12 mouse cellular contexts compared by ENCODE assay signal in genomic region chr2:17364971-17365548, GRCm38 (mm10).
DNase-seq lines count a peak whose midpoint lies in the region; ATAC-seq and TF ChIP-seq lines count a peak whose summit lies in the region.
"Had no signal": no experiment of that assay in that cellular context is flagged by ENCODE, and none has a peak within 500 bp of the region (broad histone marks: within the 10 kb centered on the region; RNA-seq: fewer than 3 reads in every experiment).

No protein-coding gene starts in this region.

- no peak overlapping the region for H3K4me3 ChIP-seq in kidney, postnatal 0 days (replicated peaks; ENCODE audit: low read depth, low read length)
- H3K4me3 ChIP-seq in MEL (ENCODE audit: control insufficient read depth in 1 of 2, insufficient read depth in 1 of 2, low read depth in 2 of 2, low read length in 2 of 2): peak overlapping the region; percentile 2 to 27
- no peak overlapping the region for H3K4me3 ChIP-seq in liver, embryonic 14.5 days (ENCODE audit: insufficient read depth in 1 of 2, low read depth in 2 of 2, low read length in 2 of 2)
- no peak overlapping the region for H3K4me3 ChIP-seq in midbrain, embryonic 15.5 days
- H3K4me3 ChIP-seq: intestine, embryonic 15.5 days; myocyte had no signal

- H3K27ac ChIP-seq in kidney, postnatal 0 days: peak overlapping the region; percentile 52; the same call in 1 of the 2 replicates
- peak overlapping the region; percentile 99 for H3K27ac ChIP-seq in MEL (ENCODE audit: control insufficient read depth, low read depth, low read length)
- no peak overlapping the region for H3K27ac ChIP-seq in liver, embryonic 14.5 days
- no peak overlapping the region for H3K27ac ChIP-seq in midbrain, embryonic 15.5 days
- H3K27ac ChIP-seq: intestine, embryonic 15.5 days had no signal

- no peak for ATAC-seq in kidney, postnatal 0 days (replicated peaks; ENCODE audit: low FRiP score, low read depth)
- ATAC-seq in liver, embryonic 14.5 days (ENCODE audit: insufficient read depth): peak; percentile 14; the same call in 1 of the 2 replicates
- no peak for ATAC-seq in midbrain, embryonic 15.5 days (replicated peaks)
- ATAC-seq: intestine, embryonic 15.5 days had no signal

- DNase-seq in kidney, postnatal 0 days (ENCODE audit: low spot score): peak; percentile 10
- no peak for DNase-seq in kidney, postnatal 25 days
- DNase-seq in MEL (ENCODE audit: low read depth, low spot score): no peak
- DNase-seq in liver, embryonic 14.5 days (ENCODE audit: low read depth in 3 of 3, low spot score in 3 of 3): no peak
- DNase-seq in thymus, postnatal 10 days (ENCODE audit: low spot score in 2 of 2): peak; percentile 62 to 65
- DNase-seq in gastrocnemius, postnatal 14 days: no peak
- DNase-seq: cerebellum, postnatal 14 days; layer of hippocampus, adult 9-11 months had no signal

- H3K9me3 ChIP-seq in kidney, postnatal 0 days (replicated peaks; ENCODE audit: low read length): no peaks in the 10 kb centered on the region
- no peaks in the 10 kb centered on the region for H3K9me3 ChIP-seq in MEL (replicated peaks; ENCODE audit: insufficient read depth, low read length)
- H3K9me3 ChIP-seq in liver, embryonic 14.5 days (ENCODE audit: control insufficient read depth, low read length): no peaks in the 10 kb centered on the region
- H3K9me3 ChIP-seq in midbrain, embryonic 15.5 days: no peaks in the 10 kb centered on the region
- H3K9me3 ChIP-seq: intestine, embryonic 15.5 days; megakaryocyte, embryonic 14.5 days had no signal

- WGBS in kidney, postnatal 0 days: 39% methylated on average over 6 of the region's 6 CpGs
- 27% methylated on average over 6 of the region's 6 CpGs for WGBS in liver, embryonic 14.5 days (ENCODE audit: insufficient replicate concordance)
- 86% methylated on average over 6 of the region's 6 CpGs for WGBS in midbrain, embryonic 15.5 days

- TF ChIP-seq POLR2A in MEL (IDR thresholded peaks at IDR 0.05; ENCODE audit: control insufficient read depth in 1 of 2, insufficient read depth in 1 of 2, low read depth in 1 of 2, low read length in 2 of 2, poor library complexity in 1 of 2): no peak; a peak in 1 of 4 replicates

- TF ChIP-seq RAD21 in MEL (IDR thresholded peaks at IDR 0.05; ENCODE audit: low read depth, low read length): no peak

- no peak overlapping the region for H3K9ac ChIP-seq in kidney, postnatal 0 days (ENCODE audit: low read depth, low read length)
- peak overlapping the region; percentile 41 for H3K9ac ChIP-seq in MEL (ENCODE audit: control insufficient read depth, low read depth, low read length, poor library complexity, severe bottlenecking)
- H3K9ac ChIP-seq in liver, embryonic 14.5 days (replicated peaks): no peak overlapping the region
- H3K9ac ChIP-seq in midbrain, embryonic 15.5 days: no peak overlapping the region
- H3K9ac ChIP-seq: intestine, embryonic 15.5 days had no signal

- H3K36me3 ChIP-seq in kidney, postnatal 0 days (ENCODE audit: insufficient read depth, low read length): no peaks in the 10 kb centered on the region
- H3K36me3 ChIP-seq in MEL (ENCODE audit: control insufficient read depth in 1 of 2, insufficient read depth in 2 of 2, low read length in 2 of 2): peaks cover 0 to 49% of the 10 kb centered on the region in 2 experiments; a peak in 2 of 4 replicates
- H3K36me3 ChIP-seq in liver, embryonic 14.5 days (replicated peaks; ENCODE audit: control insufficient read depth, insufficient read depth, low read depth): no peaks in the 10 kb centered on the region
- H3K36me3 ChIP-seq in midbrain, embryonic 15.5 days (replicated peaks): no peaks in the 10 kb centered on the region
- H3K36me3 ChIP-seq: intestine, embryonic 15.5 days had no signal

- no peak overlapping the region for H3K4me2 ChIP-seq in kidney, postnatal 0 days (ENCODE audit: low read length)
- H3K4me2 ChIP-seq in liver, embryonic 14.5 days (ENCODE audit: low read depth): no peak overlapping the region; the same call in 1 of the 2 replicates
- H3K4me2 ChIP-seq in midbrain, embryonic 15.5 days: no peak overlapping the region
- H3K4me2 ChIP-seq: intestine, embryonic 15.5 days had no signal

- intact Hi-C loops in gastrocnemius, postnatal 14 days (cut with DNase I; ENCODE audit: low total_unique reads): no loop called here

- no peaks in the 10 kb centered on the region for H3K79me2 ChIP-seq in MEL (ENCODE audit: control insufficient read depth, insufficient read depth, low read length, poor library complexity)

- TF ChIP-seq CTCF in kidney, postnatal 0 days (IDR thresholded peaks at IDR 0.05; ENCODE audit: low read depth): no peak
- no peak for TF ChIP-seq CTCF in MEL (IDR thresholded peaks at IDR 0.05 in 2 of 3, conservative IDR thresholded peaks at IDR 0.05 in 1 of 3; ENCODE audit: control insufficient read depth in 1 of 3, insufficient read depth in 1 of 3, low read depth in 2 of 3, low read length in 3 of 3, poor library complexity in 1 of 3, severe bottlenecking in 1 of 3)
- no peak for TF ChIP-seq CTCF in liver, embryonic 14.5 days (IDR thresholded peaks at IDR 0.05; ENCODE audit: low read depth)

- peaks cover 4% of the 10 kb centered on the region; the same call in 1 of the 2 replicates for H3K4me1 ChIP-seq in kidney, postnatal 0 days (replicated peaks; ENCODE audit: insufficient read depth, low read length)
- H3K4me1 ChIP-seq in MEL (ENCODE audit: control insufficient read depth in 1 of 2, insufficient read depth in 2 of 2, low read length in 2 of 2): peaks cover 36 to 45% of the 10 kb centered on the region in 2 experiments
- H3K4me1 ChIP-seq in liver, embryonic 14.5 days (replicated peaks; ENCODE audit: control insufficient read depth in 2 of 2, insufficient read depth in 2 of 2, low read length in 1 of 2): peaks cover 5 to 21% of the 10 kb centered on the region in 2 experiments; a peak in 3 of 4 replicates
- H3K4me1 ChIP-seq in midbrain, embryonic 15.5 days: peaks cover 3% of the 10 kb centered on the region; the same call in 1 of the 2 replicates
- H3K4me1 ChIP-seq: intestine, embryonic 15.5 days had no signal

- no peak for TF ChIP-seq EP300 in MEL (IDR thresholded peaks at IDR 0.05; ENCODE audit: low read depth in 1 of 2, low read length in 2 of 2)
- TF ChIP-seq EP300 in liver, embryonic 14.5 days (IDR thresholded peaks at IDR 0.05; ENCODE audit: low read depth): no peak

- H3K27me3 ChIP-seq in kidney, postnatal 0 days (ENCODE audit: insufficient read depth, low read length): no peaks in the 10 kb centered on the region
- no peaks in the 10 kb centered on the region for H3K27me3 ChIP-seq in MEL (ENCODE audit: control insufficient read depth in 1 of 2, insufficient read depth in 2 of 2, low read length in 2 of 2)
- H3K27me3 ChIP-seq in liver, embryonic 14.5 days (ENCODE audit: control insufficient read depth, insufficient read depth, low read length): no peaks in the 10 kb centered on the region
- no peaks in the 10 kb centered on the region for H3K27me3 ChIP-seq in midbrain, embryonic 15.5 days (replicated peaks)
- H3K27me3 ChIP-seq: intestine, embryonic 15.5 days; megakaryocyte, embryonic 14.5 days had no signal

TF ChIP-seq in MEL, 35 proteins besides CTCF, POLR2A, EP300 and RAD21:
- no peak for TF ChIP-seq ZC3H11A (IDR thresholded peaks at IDR 0.05; ENCODE audit: low read depth, low read length)
- no peak for TF ChIP-seq ELF1 (IDR thresholded peaks at IDR 0.05; ENCODE audit: low read depth, low read length)
- TF ChIP-seq SIN3A (IDR thresholded peaks at IDR 0.05; ENCODE audit: low read length): no peak
- TF ChIP-seq MYC (IDR thresholded peaks at IDR 0.05; ENCODE audit: low read depth, low read length): no peak
- TF ChIP-seq GABPA (IDR thresholded peaks at IDR 0.05; ENCODE audit: low read depth, low read length): no peak
- TF ChIP-seq POLR2AphosphoS5 (IDR thresholded peaks at IDR 0.05; ENCODE audit: borderline replicate concordance, low read depth, low read length): no peak
- TF ChIP-seq JUND (IDR thresholded peaks at IDR 0.05; ENCODE audit: low read depth, low read length): no peak
- no peak for TF ChIP-seq NELFE (IDR thresholded peaks at IDR 0.05; ENCODE audit: low read depth, low read length)
- TF ChIP-seq MAFK (IDR thresholded peaks at IDR 0.05; ENCODE audit: borderline replicate concordance, low read depth, low read length): no peak

Comparison
In these comparisons a context has a peak if more than half of its experiments do, and no peak if none do; other contexts are left out.
1. DNase-seq: peak in kidney, postnatal 0 days (single experiment) and thymus, postnatal 10 days (2 of 2); none in kidney, postnatal 25 days (0 of 2), MEL (single experiment), liver, embryonic 14.5 days (0 of 3) and gastrocnemius, postnatal 14 days (single experiment).
2. H3K27ac ChIP-seq: peak in kidney, postnatal 0 days (single experiment) and MEL (single experiment); none in liver, embryonic 14.5 days (single experiment) and midbrain, embryonic 15.5 days (single experiment).
3. H3K4me3 ChIP-seq: peak in MEL (2 of 2); none in kidney, postnatal 0 days (single experiment), liver, embryonic 14.5 days (0 of 2) and midbrain, embryonic 15.5 days (single experiment).